Mouse (Mus musculus): ENCODE measurements around the gene Abhd6. TPM values are rescaled to one million over a fixed set of nuclear protein-coding genes. Genes with fewer than 3 reads are reported as not detected.

Gene Abhd6
- total and polyA plus RNA-seq, 2 experiments from 2014 or later = 17.6 to 34.7 TPM

DNA sequence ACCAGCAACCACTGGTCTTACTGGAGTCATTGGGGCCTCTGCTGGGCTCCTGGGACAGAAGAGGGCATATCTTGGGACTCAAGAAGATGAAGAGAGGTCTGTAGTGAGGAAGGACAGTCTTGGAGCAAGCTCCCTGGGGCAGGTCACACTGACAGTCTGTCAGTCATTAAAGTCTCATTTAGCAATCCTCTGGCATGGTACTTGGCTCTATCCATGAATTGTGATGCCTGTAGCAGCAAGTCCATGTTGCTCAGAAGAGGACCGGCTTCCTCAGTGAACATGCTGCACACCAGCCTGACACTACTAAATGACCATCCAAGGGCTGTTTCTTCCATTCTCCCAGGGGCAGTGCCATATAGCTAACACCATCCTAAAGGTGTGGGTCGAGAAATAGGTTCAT, 40.1 kb upstream of the Abhd6 start:
- H3K36me3 ChIP-seq (ENCODE audit: insufficient read depth, low read length) = no peaks in the 10 kb centered on the region
- DNase-seq (ENCODE audit: low spot score) (no peak), ATAC-seq (ENCODE audit: low FRiP score) (no peak)
- no peaks in the 10 kb centered on the region for H3K4me1 ChIP-seq (ENCODE audit: insufficient read depth, low read length)
- no peak overlapping the region for H3K9ac ChIP-seq (replicated peaks; ENCODE audit: low read length, poor library complexity, severe bottlenecking)
- WGBS = 82% methylated on average over 2 of the region's 2 CpGs
- no peak overlapping the region for H3K4me3 ChIP-seq (ENCODE audit: low read depth, low read length)
- no peak for TF ChIP-seq CTCF (IDR thresholded peaks at IDR 0.05)
- no peak overlapping the region for H3K27ac ChIP-seq (ENCODE audit: low read depth, low read length)
- no peaks in the 10 kb centered on the region for H3K9me3 ChIP-seq (ENCODE audit: low read length)
- H3K27me3 ChIP-seq (ENCODE audit: insufficient read depth, low read length) = no peaks in the 10 kb centered on the region
- no peak overlapping the region for H3K4me2 ChIP-seq (ENCODE audit: low read depth, low read length, poor library complexity, severe bottlenecking)

DNA sequence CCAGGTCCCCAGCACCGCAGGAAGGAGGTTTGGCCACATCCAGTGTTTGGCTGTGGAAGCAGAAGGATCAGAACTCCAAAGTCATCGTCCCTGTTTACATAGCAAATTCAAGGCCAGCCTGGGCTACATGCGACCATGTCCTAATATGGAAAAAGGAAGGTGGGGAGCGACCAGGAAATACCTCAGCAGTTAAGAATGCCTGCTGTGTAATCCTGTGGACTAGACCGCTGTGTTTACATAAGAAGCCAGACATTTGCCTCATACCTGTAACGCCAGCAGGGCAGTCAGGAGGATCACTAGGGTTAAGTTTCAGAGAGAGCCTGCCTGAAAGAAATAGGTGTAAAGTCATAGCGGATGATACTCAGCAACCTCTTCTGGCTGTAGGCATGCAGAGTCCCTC, 39.5 kb upstream of the Abhd6 start:
- no peaks in the 10 kb centered on the region for H3K4me1 ChIP-seq (ENCODE audit: insufficient read depth, low read length)
- no peak overlapping the region for H3K4me3 ChIP-seq (ENCODE audit: low read depth, low read length)
- H3K27ac ChIP-seq (ENCODE audit: low read depth, low read length) = no peak overlapping the region
- no peaks in the 10 kb centered on the region for H3K9me3 ChIP-seq (ENCODE audit: low read length)
- H3K4me2 ChIP-seq (ENCODE audit: low read depth, low read length, poor library complexity, severe bottlenecking) = no peak overlapping the region
- ATAC-seq (ENCODE audit: low FRiP score) = no peak
- no peaks in the 10 kb centered on the region for H3K27me3 ChIP-seq (ENCODE audit: insufficient read depth, low read length)
- no peak for TF ChIP-seq CTCF (IDR thresholded peaks at IDR 0.05)
- WGBS = 66% methylated on average over 7 of the region's 7 CpGs
- H3K9ac ChIP-seq (replicated peaks; ENCODE audit: low read length, poor library complexity, severe bottlenecking) = no peak overlapping the region
- H3K36me3 ChIP-seq (ENCODE audit: insufficient read depth, low read length) = no peaks in the 10 kb centered on the region
- no peak for DNase-seq (ENCODE audit: low spot score)

GRCm38 (mm10) chr14:7964219-7964889, 38.3 kb upstream of the Abhd6 start:
- Histone ChIP-seq H3K4me1 (ENCODE audit: insufficient read depth, low read length) (no peaks in the 10 kb centered on the region), H3K36me3 (ENCODE audit: insufficient read depth, low read length) (no peaks in the 10 kb centered on the region), H3K4me2 (ENCODE audit: low read depth, low read length, poor library complexity, severe bottlenecking) (no peak overlapping the region), H3K4me3 (ENCODE audit: low read depth, low read length) (no peak overlapping the region), H3K9me3 (ENCODE audit: low read length) (no peaks in the 10 kb centered on the region), H3K27ac (ENCODE audit: low read depth, low read length) (no peak overlapping the region), H3K27me3 (ENCODE audit: insufficient read depth, low read length) (no peaks in the 10 kb centered on the region), H3K9ac (replicated peaks; ENCODE audit: low read length, poor library complexity, severe bottlenecking) (no peak overlapping the region)
- peak; percentile 92 for TF ChIP-seq CTCF (IDR thresholded peaks at IDR 0.05)
- DNase-seq (ENCODE audit: low spot score) (peak; percentile 88), ATAC-seq (ENCODE audit: low FRiP score) (peak; percentile 61)
- 54% methylated on average over 11 of the region's 11 CpGs for WGBS

DNA sequence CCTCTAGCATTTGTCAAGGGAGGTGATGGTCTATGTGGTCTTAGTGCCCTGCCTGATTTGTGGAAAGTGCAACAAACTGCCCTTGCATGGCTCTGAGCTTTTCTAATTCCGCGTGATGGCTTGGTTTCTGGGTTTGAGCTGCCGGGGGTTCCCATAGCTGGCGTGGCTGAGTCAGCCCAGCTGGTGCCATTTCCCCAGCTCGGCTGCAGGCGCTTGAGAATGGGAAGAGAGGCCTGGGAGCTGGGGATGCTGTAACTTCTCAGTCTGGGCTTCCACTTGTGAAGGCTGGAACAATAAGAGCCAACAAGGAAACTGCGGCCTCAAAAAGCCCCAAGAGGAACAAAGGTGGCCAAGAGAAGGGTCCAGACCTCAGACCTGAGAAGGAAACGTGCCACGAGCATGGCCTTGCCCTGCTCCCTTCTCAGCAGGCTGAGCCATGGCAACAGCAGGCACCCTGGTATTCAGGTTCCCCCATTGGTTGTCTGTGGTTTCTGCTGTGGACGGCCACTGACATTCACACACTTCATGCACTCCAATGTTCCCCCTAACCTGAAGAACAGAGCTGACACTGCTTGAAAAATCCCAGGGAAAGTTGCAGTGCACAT, 30.7 kb upstream of the Abhd6 start:
- no peak overlapping the region for H3K4me2 ChIP-seq (ENCODE audit: low read depth, low read length, poor library complexity, severe bottlenecking)
- TF ChIP-seq CTCF (IDR thresholded peaks at IDR 0.05) = no peak
- no peaks in the 10 kb centered on the region for H3K4me1 ChIP-seq (ENCODE audit: insufficient read depth, low read length)
- WGBS = 73% methylated on average over 10 of the region's 10 CpGs
- no peak overlapping the region for H3K27ac ChIP-seq (ENCODE audit: low read depth, low read length)
- H3K27me3 ChIP-seq (ENCODE audit: insufficient read depth, low read length) = no peaks in the 10 kb centered on the region
- no peaks in the 10 kb centered on the region for H3K9me3 ChIP-seq (ENCODE audit: low read length)
- no peak overlapping the region for H3K9ac ChIP-seq (replicated peaks; ENCODE audit: low read length, poor library complexity, severe bottlenecking)
- ATAC-seq (ENCODE audit: low FRiP score) = no peak
- no peak overlapping the region for H3K4me3 ChIP-seq (ENCODE audit: low read depth, low read length)
- H3K36me3 ChIP-seq (ENCODE audit: insufficient read depth, low read length) = no peaks in the 10 kb centered on the region
- DNase-seq (ENCODE audit: low spot score) = no peak

- ATAC-seq (ENCODE audit: low FRiP score) = no peak
- H3K36me3 ChIP-seq (ENCODE audit: insufficient read depth, low read length) = no peaks in the 10 kb centered on the region
- TF ChIP-seq CTCF (IDR thresholded peaks at IDR 0.05) = no peak
- no peak overlapping the region for H3K4me3 ChIP-seq (ENCODE audit: low read depth, low read length)
- H3K9me3 ChIP-seq (ENCODE audit: low read length) = no peaks in the 10 kb centered on the region
- DNase-seq (ENCODE audit: low spot score) = no peak
- no peaks in the 10 kb centered on the region for H3K4me1 ChIP-seq (ENCODE audit: insufficient read depth, low read length)
- H3K4me2 ChIP-seq (ENCODE audit: low read depth, low read length, poor library complexity, severe bottlenecking) = no peak overlapping the region
- no peaks in the 10 kb centered on the region for H3K27me3 ChIP-seq (ENCODE audit: insufficient read depth, low read length)
- WGBS = 96% methylated on average over 1 of the region's 1 CpGs
- no peak overlapping the region for H3K27ac ChIP-seq (ENCODE audit: low read depth, low read length)
- no peak overlapping the region for H3K9ac ChIP-seq (replicated peaks; ENCODE audit: low read length, poor library complexity, severe bottlenecking)
Observed at GRCm38 (mm10) chr14:7974643-7975042, 28.1 kb upstream of the Abhd6 start.

- H3K36me3 ChIP-seq (ENCODE audit: insufficient read depth, low read length) = no peaks in the 10 kb centered on the region
- no peak overlapping the region for H3K4me2 ChIP-seq (ENCODE audit: low read depth, low read length, poor library complexity, severe bottlenecking)
- H3K9me3 ChIP-seq (ENCODE audit: low read length) = no peaks in the 10 kb centered on the region
- H3K4me3 ChIP-seq (ENCODE audit: low read depth, low read length) = no peak overlapping the region
- no peak for TF ChIP-seq CTCF (IDR thresholded peaks at IDR 0.05)
- 86% methylated on average over 6 of the region's 6 CpGs for WGBS
- DNase-seq (ENCODE audit: low spot score) (no peak), ATAC-seq (ENCODE audit: low FRiP score) (no peak)
- H3K4me1 ChIP-seq (ENCODE audit: insufficient read depth, low read length) = no peaks in the 10 kb centered on the region
- H3K27me3 ChIP-seq (ENCODE audit: insufficient read depth, low read length) = no peaks in the 10 kb centered on the region
- H3K9ac ChIP-seq (replicated peaks; ENCODE audit: low read length, poor library complexity, severe bottlenecking) = no peak overlapping the region
- no peak overlapping the region for H3K27ac ChIP-seq (ENCODE audit: low read depth, low read length)
Observed at GRCm38 (mm10) chr14:7975177-7975576, 27.5 kb upstream of the Abhd6 start.
